Mouse (Mus musculus): ENCODE measurements at regions not wholly inside any gene's neighbourhood (a gene's known extent, or its start where the extent isn't known, plus 50 kb on each side); places are given as distances from the start of the nearest gene placed in this dataset.

DNA sequence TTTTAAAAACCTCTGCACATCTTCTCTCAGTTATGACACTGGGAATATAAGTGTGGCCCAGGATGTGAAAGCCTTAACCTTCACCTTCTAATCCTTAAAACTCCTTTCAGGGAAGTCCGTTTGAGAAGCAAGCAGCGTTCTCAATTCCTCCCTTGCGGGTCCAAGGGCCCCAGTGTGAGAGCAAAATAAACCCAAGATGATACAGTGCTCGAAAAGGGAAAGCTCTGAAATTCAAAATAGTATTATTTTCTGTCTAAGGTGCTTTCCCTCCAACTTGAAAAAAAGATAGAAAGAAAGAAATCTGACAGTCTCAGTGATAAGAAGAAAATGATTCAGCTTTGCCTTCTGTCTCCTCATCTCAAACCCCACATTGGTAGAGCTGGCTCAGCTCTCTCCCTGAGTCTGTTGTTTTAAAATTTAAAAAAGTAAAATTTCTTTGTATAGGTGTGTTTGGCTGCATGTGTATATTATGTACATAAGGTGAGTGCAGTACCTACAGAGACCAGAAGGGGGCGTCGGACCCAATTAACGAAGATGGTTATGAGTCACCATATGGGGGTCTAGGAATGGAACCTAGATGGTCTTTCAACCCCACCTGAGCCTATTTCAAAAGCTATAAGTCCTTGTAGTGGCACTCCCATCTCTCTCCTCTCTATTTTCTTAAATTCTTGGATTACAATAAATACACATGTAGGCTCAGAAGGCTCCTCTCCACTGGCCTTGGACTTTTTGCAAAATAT lies 222.3 kb upstream of the Spdye4c start:
- DNase-seq (ENCODE audit: low spot score) = no peak

DNA sequence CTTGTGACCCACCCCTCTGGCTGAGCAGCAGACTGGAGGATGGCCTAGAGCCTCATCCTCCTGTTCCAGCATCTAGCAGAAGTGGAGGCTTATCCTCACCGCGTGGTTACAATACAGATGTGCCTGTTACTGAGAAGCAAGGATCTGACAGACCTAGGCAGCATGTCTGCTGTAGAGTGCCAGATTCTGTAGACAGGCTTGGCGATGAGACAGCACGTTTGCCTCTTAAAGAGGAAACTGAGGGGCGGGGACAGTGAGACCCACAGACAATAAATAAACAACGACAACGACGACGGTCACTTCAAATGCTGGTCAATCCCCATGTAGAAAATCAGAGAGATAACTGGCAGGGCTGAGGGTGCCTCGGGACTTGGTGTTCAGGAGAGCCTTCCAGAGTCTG lies 220.2 kb upstream of the Spdye4c start:
- no peak for DNase-seq (ENCODE audit: low spot score)

DNA sequence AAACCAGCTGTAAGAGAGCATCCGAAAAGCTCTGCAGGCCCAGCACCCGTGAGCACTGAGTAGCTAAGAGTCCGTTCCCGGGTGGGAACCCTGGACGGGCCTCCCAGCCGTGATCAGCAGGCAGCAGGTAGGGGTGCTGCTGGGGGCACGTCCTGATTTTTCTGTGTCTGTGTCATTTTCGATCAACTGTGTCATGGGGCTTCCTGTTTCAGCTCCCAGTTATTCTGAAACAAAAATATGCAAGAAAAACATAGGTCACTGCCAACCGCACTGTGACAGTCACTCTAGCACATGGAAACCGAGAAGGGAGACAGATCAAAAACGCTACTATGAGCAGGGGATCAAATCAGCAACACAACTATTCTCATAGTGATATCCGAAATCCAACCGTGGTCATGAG lies 218.8 kb upstream of the Spdye4c start:
- DNase-seq (ENCODE audit: low spot score) = no peak

DNA sequence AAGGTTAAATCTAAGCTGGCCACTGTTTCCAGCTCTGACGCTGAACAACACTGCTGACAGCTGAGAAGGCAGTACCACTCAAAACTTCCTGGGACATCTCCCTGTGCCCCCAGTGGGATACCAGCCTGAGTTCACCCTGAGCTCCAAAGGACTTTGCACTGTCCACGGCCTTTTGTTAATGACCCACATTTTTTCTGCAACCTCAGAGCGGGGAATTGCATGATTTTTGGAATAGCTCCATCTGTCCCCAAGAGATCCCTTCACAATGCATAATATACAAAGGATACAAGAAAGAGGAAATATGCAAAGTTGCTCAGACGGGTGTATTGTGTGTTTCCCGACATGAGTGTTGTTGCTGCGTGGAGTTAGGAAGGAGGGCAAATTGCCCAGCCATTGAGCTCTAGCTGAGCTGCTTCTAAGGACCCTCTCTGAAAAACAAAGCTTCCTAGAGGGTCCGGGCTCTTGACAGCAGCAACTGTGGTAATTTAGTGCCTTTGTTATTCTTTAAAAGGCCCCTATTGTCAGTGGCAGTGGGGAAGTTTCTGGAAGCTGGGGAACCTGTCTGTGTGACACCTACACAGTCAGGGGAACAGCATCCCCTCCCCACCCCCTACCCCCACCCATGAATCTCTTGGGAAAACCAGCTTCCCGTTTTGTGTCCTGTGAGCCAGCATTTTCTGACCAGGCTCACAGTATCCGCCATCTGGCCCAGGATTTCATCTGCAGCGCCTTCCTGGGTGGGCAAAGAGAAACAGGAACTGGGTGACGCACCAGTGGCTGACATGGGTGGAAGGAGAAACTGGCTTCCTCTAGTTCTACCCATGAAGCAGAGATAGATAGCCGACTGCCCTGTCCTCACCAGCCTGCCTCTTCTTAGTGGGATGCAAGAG lies 217.4 kb upstream of the Spdye4c start:
- no peak for DNase-seq (ENCODE audit: low spot score)

DNA sequence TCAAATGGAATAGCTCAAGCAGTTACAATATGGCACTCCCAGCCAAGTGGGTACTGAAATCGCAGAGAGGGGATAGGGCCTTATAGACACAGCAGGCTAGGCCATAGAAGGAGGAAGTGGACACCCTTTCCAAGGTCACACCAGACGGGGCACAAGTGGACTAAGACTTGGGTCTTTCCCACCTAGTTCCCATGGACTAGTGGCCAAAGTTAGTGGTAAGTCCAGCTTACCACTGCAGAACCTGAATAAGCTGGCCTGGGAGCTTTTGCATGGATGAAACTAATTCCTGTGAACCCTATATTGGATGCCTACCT lies 216.8 kb upstream of the Spdye4c start:
- no peak for DNase-seq (ENCODE audit: low spot score)

DNA sequence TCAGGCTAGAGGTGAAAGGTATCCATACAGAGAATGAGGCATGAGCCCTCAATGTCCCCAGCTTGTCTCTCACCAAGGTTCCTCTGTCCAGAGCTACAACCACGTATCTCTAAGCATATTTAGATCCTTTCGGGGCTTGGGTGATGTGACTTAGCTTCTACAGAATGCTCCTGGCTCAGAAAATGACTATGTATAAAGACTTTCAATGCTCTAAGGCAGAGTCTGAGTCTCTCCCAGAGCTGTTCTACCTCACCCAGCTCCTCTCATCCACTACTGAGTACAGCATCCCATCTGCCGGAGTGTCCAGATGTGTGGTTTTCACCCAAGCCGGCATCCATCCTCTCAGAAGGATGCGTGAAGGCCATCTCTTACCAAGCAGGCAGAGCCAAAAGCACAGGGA lies 216.1 kb upstream of the Spdye4c start:
- no peak for DNase-seq (ENCODE audit: low spot score)

DNA sequence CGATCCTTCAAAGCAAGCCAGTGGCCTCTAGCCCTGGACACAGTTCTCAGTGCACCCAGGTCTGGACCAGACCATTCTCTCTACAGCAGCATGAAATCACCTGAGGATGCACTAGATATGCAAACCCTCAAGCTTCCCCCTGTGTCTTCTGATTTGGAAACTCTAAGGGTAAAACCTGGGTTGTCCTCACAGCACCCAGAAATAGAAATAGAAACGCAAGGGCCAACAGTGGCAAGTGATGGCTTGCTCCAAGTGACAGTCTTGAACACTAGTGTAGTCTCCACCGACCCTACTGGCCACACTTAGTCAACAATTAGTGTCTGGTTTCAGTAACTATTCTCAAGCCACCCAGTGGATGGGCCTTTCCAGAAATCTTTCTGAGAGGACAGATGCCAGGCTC lies 215.2 kb upstream of the Spdye4c start:
- DNase-seq (ENCODE audit: low spot score) = no peak

DNA sequence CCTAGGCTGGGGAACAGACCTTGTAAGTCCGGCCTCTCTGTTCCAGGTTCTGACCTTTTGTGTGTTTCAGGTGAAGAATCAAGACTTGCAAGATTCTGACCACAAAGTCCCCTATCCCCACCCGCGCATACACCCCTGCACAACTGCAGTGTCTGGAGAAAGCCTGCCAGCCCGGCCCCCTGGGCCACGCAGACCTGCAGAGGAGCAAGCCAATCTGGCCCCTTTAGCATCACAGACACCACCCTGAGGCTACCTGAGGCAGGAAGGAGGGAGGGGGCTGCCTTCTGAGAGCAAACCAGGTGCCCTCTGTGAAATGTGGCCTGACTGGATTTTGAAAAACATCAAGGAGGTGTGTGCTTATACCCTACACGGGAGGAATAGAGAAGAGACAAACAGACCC lies 213.8 kb upstream of the Spdye4c start:
- DNase-seq (ENCODE audit: low spot score) = no peak

DNA sequence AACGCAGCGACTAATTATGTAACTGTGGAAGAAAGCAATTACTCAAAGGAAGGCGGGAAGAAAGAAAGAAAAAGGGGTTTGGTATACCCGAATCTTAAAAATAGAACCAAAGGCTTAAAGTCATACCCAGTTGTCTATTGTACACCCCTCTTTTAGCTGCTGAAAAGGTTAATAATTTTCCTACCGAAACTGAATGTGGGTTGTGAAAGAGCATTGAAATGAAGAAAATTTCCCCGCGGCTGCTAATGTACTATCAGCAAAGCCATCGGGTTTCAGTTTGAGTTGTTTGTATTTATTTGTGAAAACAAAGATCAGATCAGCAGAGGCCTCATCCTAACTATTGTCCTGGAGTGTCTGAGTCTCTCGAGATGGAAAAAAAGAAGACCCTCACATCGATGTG lies 213.3 kb upstream of the Spdye4c start:
- DNase-seq (ENCODE audit: low spot score) = no peak

DNA sequence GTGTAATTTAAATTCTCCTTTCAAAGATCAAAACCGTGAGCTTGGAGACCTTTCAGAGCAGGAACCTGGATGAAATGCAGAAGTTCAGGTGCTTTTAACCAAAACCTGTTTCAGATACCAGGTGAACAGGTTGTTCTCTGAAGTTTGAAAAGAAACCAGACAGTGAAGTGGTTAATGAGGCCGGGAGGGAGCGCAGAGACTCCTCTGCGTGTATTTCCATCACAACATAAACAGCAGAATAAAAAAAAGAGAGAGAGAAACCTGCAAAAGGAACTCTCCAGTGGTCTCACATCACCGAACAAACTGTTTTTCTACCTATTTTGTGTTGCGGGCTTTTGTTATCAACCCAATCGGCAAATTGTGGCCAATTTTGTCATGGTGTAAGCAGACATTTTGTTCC lies 212.6 kb upstream of the Spdye4c start:
- DNase-seq (ENCODE audit: low spot score) = no peak

DNA sequence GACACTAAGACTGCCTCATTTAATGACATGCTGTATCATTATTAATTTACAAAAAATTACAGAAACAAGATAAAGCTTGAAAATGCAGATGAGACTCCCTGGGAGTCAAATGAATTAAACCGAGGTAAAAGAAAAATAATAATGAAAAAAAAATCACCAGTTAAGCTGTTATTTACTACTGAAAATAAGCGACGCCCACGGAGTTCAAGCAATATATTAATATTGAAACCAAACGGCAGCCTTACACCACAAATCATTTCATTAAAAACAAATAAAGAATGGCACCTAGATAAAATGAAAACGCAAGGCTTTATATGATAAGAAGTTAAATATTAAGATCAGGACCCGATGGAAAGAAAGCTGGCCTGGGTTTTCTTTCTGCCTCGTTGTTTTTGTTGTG lies 211.9 kb upstream of the Spdye4c start:
- DNase-seq (ENCODE audit: low spot score) = no peak

DNA sequence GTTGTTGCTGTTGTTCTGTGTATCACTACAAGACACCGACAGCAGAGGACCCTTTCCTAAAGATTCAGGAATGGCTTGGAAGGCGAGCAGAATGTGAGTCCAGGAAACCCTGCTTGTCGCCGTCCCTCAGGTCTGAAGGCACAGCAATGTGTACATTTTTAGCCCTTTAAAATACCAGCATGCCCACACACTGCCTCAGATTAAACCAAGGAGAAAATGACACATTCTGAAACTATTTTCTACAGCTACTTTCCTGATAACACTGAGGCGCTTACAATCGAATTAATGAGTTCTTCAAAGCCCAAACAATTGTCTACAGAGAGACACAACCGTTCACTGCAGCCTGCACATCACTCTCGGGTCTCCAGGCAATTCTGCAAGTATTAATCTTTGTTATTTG lies 211.5 kb upstream of the Spdye4c start:
- DNase-seq (ENCODE audit: low spot score) = no peak

DNA sequence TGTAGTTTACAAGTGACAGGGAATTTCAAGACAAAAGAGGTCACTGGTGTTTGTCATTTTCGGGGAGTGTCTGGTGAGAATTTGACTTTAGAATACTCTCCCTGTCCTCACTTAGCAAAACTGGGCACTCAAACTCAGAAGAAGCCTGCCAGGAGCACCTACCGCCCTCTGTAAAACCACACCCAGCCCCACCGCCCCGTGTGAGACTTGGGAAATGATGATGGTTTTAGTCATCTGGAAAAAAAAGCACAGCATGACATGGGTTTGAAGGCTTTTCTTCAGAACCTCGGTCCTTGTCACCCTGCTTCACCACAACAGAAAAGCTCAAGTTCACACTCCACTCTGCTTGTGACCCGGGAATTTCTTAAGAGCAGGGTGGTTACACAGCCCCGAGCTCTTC lies 210.4 kb upstream of the Spdye4c start:
- DNase-seq (ENCODE audit: low spot score) = no peak

DNA sequence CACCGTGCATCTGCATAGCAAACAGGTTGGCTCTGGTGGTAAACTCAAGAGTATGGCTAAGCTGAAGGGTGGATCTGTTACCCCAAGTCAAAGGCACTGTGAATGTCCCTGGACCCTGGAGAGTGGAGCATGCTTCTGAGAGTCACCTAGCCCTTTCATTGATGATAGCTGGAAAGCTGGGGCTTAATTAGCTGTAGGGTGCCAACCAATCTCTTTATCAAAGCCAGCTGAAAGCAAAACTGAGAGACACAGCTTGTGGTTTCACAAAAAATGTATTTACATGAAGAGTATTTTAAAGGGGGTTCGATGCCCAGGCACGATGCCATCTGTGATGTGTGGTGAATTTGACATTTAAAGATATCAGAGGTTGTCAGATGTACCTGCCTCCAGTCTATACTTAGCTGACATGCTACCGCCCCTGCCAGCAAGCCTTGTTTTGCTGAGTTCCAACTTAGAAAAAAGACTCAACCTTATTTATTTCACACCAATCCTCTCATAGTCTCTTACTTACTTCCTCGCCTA lies 209.3 kb upstream of the Spdye4c start:
- no peak for DNase-seq (ENCODE audit: low spot score)

DNA sequence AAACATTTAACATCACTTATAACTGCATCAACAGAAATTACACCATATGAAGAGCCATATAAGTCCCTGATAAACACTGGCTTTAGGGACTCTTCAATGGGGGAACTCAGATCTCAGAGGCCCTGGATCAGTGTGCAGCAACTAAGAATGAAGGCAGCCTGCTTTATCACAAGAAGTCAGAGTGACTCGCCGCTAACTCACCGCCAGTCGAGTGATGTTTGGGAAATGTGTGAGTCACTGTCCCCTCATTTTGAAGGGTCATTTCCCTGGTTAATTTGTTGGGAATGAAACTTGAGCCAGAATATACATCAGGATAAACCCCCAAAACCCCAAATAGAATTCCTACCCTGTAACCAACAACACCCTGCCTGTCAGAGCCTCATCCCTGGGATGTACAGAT lies 208.5 kb upstream of the Spdye4c start:
- no peak for DNase-seq (ENCODE audit: low spot score)

DNA sequence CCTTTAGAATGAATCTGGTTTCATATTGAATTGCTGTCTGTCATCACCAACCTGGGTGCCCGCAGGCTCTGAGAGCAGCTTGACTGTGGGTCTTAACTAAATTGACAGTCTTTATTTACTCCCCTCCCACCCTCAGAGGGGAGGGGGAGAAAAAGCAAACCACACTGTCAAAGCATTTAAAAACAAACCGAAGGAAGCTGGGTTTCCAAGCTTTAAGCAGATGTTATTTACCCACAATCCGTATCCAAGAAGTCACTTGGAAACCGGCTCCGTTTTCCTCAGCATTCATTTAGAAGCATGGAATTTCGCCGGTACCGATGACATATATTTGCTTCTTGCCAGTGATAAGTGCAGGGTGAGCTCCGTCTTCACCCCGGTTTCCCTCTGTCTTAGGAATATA lies 206.4 kb upstream of the Spdye4c start:
- DNase-seq (ENCODE audit: low spot score) = no peak

DNA sequence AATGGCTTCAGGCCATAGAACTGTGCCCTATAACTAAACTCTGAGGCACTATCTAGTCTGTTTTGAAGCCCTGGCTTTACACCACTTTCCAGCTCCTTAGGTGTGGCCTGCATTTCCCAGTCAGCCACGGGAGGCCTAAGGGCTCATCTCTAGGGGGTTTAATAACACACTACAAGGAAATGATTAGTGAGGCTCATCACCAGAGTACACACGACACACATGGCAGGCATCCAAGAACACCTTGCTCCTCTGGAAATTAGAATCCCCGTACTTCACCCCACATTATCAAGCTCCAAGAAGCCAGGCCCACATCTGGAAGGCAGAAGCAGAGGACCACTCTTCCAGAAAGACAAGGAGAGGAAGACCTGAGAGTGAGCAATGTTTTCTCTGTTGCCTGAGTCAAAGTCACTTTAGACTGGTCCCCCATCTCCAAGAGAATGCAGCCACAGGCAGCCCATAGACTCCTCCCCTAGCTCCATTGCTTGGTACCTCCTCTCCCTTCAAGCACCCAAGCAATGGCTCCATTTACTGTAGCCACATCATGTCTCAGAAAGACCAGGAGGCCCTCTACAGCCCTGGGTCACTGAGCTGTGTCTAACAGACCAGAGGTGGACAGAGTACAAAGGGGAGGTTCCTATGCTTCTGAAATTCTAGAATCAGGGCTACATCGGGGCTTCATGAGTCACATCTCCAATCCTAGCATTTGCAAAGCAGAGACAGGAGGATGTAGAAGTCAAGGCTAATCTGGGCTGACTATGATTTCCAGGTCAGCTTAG lies 204.0 kb upstream of the Spdye4c start:
- no peak for DNase-seq (ENCODE audit: low spot score)

DNA sequence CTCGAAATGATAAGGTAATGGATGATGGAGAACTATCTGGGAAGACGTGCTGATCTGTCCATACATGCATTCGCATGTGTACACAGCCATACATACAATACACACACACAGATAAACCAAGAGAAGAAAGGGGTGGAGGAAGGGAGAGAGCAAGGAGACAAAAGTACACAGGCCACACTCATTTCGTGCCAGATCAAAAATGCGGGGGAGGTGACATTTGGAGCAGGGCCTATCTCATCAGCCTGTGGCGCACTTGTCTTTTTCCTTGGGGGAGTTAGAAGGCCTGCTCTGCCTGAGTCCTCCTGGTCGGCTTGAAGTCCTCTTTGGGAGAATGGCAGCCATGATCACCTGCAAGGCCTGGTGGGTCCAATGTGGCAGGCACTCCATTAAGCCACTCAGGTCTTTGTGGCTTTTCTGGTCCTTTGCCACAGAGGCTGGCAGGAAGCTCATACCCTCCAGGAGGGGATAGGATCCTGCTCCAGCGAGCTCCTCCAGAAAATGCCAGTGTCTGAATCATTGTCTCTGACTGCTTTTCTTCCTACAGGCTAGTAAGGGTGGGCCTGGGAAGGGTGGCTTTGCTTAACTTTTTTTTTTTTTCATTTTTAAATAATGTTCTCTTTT lies 203.0 kb upstream of the Spdye4c start:
- DNase-seq (ENCODE audit: low spot score) = no peak

DNA sequence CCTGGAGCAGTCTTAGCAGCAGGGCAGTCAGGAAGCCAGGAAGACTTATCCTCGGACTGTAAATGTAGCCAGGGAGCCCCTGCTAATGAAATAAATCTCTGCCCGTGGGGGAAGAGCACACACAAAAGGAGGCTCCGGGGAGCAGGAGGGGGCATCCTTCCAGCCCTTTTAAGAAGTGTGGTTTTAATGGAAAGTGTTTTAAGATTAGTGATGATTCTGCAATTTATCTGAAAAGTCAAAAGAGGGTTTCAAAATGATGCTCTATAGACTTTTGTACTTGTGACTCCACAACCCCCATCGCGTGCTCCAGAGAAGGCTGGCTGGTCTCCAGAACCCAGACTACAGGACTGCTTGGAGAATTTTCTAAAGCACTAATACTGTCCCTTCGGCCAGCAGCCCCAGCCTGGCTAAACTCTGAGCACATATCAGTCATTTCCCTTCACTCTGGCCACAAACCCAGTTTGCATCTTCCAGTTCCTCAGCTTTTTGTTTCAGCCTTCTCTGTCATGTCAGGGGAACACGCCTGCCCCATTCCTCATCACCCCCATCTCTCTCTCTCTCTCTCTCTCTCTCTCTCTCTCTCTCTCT lies 202.0 kb upstream of the Spdye4c start:
- DNase-seq (ENCODE audit: low spot score) = peak; percentile 56

DNA sequence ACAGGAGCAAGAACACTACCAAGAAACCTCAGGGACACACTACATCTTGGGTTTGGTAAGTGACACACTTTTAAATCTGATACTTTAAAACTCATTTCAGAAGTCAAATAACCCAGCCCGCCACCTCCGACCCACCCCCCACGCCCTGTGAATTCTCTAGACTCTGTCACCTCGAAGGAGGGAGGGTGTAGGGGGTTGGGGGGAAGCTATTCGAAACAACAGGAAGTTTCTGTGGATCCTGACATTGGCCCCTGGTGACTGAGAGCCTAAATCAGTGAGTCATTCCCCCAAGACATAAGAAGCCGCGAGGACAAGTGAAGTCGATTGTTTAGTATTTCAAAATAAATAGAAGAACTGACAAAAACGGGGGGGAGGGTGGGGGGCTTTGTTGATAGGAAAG lies 198.7 kb upstream of the Spdye4c start:
- DNase-seq (ENCODE audit: low spot score) = no peak

DNA sequence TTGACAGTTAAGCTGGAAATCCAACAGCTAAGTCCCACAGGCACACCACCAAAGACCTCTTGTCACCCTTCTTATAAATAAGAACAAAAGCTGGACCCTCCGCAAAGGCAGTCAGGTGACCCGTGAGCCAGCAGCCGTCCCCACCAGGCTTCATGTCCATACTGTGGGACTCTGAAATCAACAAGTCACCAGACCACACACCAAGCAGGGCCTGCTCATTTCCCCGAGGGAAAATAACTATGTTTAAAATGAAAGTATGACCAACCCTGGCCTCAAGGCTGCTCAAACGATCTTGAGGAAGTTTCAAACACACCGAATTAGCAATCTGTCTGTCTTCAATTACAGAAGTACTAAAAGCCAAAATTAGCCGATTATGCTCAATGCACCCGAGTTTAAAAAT lies 197.6 kb upstream of the Spdye4c start:
- no peak for DNase-seq (ENCODE audit: low spot score)

DNA sequence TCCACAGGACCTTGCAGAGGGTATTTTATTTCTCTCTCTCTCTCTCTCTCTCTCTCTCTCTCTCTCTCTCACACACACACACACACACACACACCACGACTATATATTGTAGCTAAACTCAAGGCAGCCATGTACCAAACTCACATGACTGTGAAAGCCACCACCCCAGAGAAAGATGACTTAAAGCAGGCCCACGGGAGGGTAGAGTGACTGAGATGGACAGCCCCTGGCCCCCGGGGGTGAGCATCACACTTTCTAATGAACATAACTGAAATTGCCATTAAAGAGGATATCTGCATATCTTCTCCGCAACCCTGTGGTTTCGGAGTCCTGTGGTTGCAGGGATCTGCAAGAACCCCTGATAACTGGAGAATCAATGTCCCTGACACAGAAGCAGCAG lies 197.1 kb upstream of the Spdye4c start:
- DNase-seq (ENCODE audit: low spot score) = no peak

Data from testis, postnatal 10 days (tissue).